In the genomic region with DNA sequence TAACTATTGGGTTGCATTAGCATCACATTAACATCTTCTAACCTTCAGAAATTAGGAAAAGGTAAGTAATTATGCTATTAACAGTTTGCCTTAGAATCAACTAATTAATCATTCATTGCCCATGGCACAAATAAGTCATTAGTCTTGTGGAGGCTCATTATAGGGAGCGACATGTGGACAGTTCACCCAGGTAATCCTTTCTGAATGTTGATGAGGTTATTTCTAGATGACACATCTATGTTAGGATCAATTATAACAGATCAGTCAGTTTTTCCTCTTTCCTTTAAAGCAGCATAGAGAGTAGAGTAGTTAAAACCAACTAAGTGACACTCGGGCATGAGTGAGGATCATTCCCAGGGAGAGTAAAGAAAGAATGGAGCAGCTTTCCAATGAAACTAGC, we compare ENCODE assay signal across 17 mouse cellular contexts.
"Had no signal": no experiment of that assay in that cellular context is flagged by ENCODE, and none has a peak within 500 bp of the region (broad histone marks: within the 10 kb centered on the region; RNA-seq: fewer than 3 reads in every experiment).

No protein-coding gene starts in this region.

- H3K27ac ChIP-seq: lung, embryonic 15.5 days; macrophage; midbrain, embryonic 13.5 days; midbrain, embryonic 15.5 days; neural tube, embryonic 12.5 days; stomach, embryonic 15.5 days; stomach, postnatal 0 days had no signal

- DNase-seq: lung, adult 2 months; lung, postnatal 14 days; lung, postnatal 36 days; right cerebral cortex, postnatal 14 days; thymus, adult 2 months; thymus, postnatal 25 days; thymus, postnatal 4 days had no signal

- H3K9me3 ChIP-seq: lung, embryonic 15.5 days; megakaryocyte, embryonic 14.5 days; midbrain, embryonic 13.5 days; midbrain, embryonic 15.5 days; neural tube, embryonic 12.5 days; stomach, embryonic 15.5 days had no signal

- H3K9ac ChIP-seq: lung, embryonic 15.5 days; midbrain, embryonic 13.5 days; midbrain, embryonic 15.5 days; neural tube, embryonic 12.5 days; stomach, embryonic 15.5 days had no signal

- H3K4me1 ChIP-seq: lung, embryonic 15.5 days; megakaryocyte, embryonic 14.5 days; midbrain, embryonic 13.5 days; midbrain, embryonic 15.5 days; neural tube, embryonic 12.5 days; stomach, embryonic 15.5 days had no signal

- H3K27me3 ChIP-seq: lung, embryonic 15.5 days; megakaryocyte, embryonic 14.5 days; midbrain, embryonic 13.5 days; midbrain, embryonic 15.5 days; neural tube, embryonic 12.5 days; stomach, embryonic 15.5 days had no signal

- H3K4me3 ChIP-seq: lung, embryonic 15.5 days; megakaryocyte, embryonic 14.5 days; midbrain, embryonic 13.5 days; midbrain, embryonic 15.5 days; neural tube, embryonic 12.5 days; stomach, embryonic 15.5 days had no signal

- H3K36me3 ChIP-seq: lung, embryonic 15.5 days; midbrain, embryonic 13.5 days; midbrain, embryonic 15.5 days; neural tube, embryonic 12.5 days; stomach, embryonic 15.5 days had no signal

- ATAC-seq: lung, postnatal 0 days; midbrain, embryonic 13.5 days; midbrain, embryonic 15.5 days had no signal

- H3K4me2 ChIP-seq: lung, embryonic 15.5 days; midbrain, embryonic 11.5 days; midbrain, embryonic 13.5 days; midbrain, embryonic 15.5 days; neural tube, embryonic 12.5 days; stomach, embryonic 15.5 days had no signal
